Mouse (Mus musculus): ENCODE data around the gene Wdr74.

DNA sequence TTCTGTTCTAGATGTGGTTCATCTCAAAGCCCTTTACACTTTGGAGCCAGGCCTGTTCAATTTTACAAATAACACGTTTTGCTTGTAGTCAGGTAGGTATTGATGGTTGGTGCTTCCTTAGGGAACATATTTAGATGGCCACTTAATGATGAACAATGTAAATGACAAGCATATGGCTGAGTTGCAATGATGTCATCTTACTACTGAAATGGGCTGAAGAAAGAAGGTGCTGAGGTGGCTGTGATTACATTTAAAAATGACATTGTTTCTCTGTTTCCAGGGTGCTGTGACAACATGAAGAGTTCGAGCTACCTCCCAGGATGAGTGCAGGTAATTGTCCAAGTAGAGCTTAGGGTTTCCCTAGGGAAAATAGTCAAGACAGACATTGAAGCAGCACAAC lies 11.2 kb upstream of the Wdr74 start:
- TF ChIP-seq POLR2A (IDR thresholded peaks at IDR 0.05; ENCODE audit: insufficient read depth, low read depth, low read length) (no peak), CTCF (IDR thresholded peaks at IDR 0.05) (no peak)
